Mouse (Mus musculus): ENCODE measurements around the gene Asgr1. TPM values are rescaled to one million over a fixed set of nuclear protein-coding genes. Genes with fewer than 3 reads are reported as not detected.
"Not testable (repeated sequence)": the region's sequence is repeated elsewhere in the genome, so short reads cannot be mapped to it uniquely, and the experiment has no call there.

The Asgr1 gene
- polyA plus RNA-seq, 1 experiment from 2014 or later = 0.27 TPM

- H3K9me3 ChIP-seq (replicated peaks); H3K27ac ChIP-seq (replicated peaks); H3K9ac ChIP-seq; H3K36me3 ChIP-seq; H3K4me2 ChIP-seq (replicated peaks); H3K4me1 ChIP-seq; H3K4me3 ChIP-seq (replicated peaks); ATAC-seq (ENCODE audit: insufficient number of reproducible peaks, low FRiP score, low TSS enrichment, low read depth); H3K27me3 ChIP-seq: not testable (repeated sequence)
- WGBS = 73% methylated on average over 3 of the region's 3 CpGs
Measured at GRCm38 (mm10) chr11:70070603-70071002, 16.7 kb downstream of the Asgr1 start.

- Histone ChIP-seq H3K4me3 (replicated peaks) (no peak overlapping the region), H3K4me2 (replicated peaks) (no peak overlapping the region), H3K9me3 (replicated peaks) (no peaks in the 10 kb centered on the region), H3K27ac (replicated peaks) (no peak overlapping the region), H3K9ac (no peak overlapping the region), H3K4me1 (no peaks in the 10 kb centered on the region), H3K36me3 (no peaks in the 10 kb centered on the region), H3K27me3 (no peaks in the 10 kb centered on the region)
- no peak for ATAC-seq (ENCODE audit: insufficient number of reproducible peaks, low FRiP score, low TSS enrichment, low read depth)
- WGBS = 38% methylated on average over 17 of the region's 17 CpGs
Measured at GRCm38 (mm10) chr11:70074379-70075071, 20.6 kb downstream of the Asgr1 start.

- no peak overlapping the region for H3K9ac ChIP-seq
- H3K27me3 ChIP-seq = no peaks in the 10 kb centered on the region
- no peak overlapping the region for H3K4me2 ChIP-seq (replicated peaks)
- no peaks in the 10 kb centered on the region for H3K4me1 ChIP-seq
- no peak overlapping the region for H3K4me3 ChIP-seq (replicated peaks)
- no peaks in the 10 kb centered on the region for H3K9me3 ChIP-seq (replicated peaks)
- H3K27ac ChIP-seq (replicated peaks) = no peak overlapping the region
- 87% methylated on average over 6 of the region's 6 CpGs for WGBS
- no peak for ATAC-seq (ENCODE audit: insufficient number of reproducible peaks, low FRiP score, low TSS enrichment, low read depth)
- H3K36me3 ChIP-seq = no peaks in the 10 kb centered on the region
Measured at GRCm38 (mm10) chr11:70075581-70075980, 21.7 kb downstream of the Asgr1 start.

- H3K36me3 ChIP-seq = no peaks in the 10 kb centered on the region
- no peak overlapping the region for H3K4me3 ChIP-seq (replicated peaks)
- WGBS = 39% methylated on average over 3 of the region's 3 CpGs
- no peak overlapping the region for H3K4me2 ChIP-seq (replicated peaks)
- H3K9ac ChIP-seq = no peak overlapping the region
- H3K9me3 ChIP-seq (replicated peaks) = no peaks in the 10 kb centered on the region
- no peaks in the 10 kb centered on the region for H3K27me3 ChIP-seq
- no peak overlapping the region for H3K27ac ChIP-seq (replicated peaks)
- no peaks in the 10 kb centered on the region for H3K4me1 ChIP-seq
- no peak for ATAC-seq (ENCODE audit: insufficient number of reproducible peaks, low FRiP score, low TSS enrichment, low read depth)
Measured at GRCm38 (mm10) chr11:70077441-70077840, 23.6 kb downstream of the Asgr1 start.

GRCm38 (mm10) chr11:70079175-70079574 is 25.3 kb downstream of the Asgr1 start:
- no peaks in the 10 kb centered on the region for H3K27me3 ChIP-seq
- no peak overlapping the region for H3K4me2 ChIP-seq (replicated peaks)
- no peaks in the 10 kb centered on the region for H3K36me3 ChIP-seq
- H3K27ac ChIP-seq (replicated peaks) = no peak overlapping the region
- H3K4me1 ChIP-seq = no peaks in the 10 kb centered on the region
- H3K4me3 ChIP-seq (replicated peaks) = no peak overlapping the region
- no peaks in the 10 kb centered on the region for H3K9me3 ChIP-seq (replicated peaks)
- WGBS = 61% methylated on average over 6 of the region's 6 CpGs
- ATAC-seq (ENCODE audit: insufficient number of reproducible peaks, low FRiP score, low TSS enrichment, low read depth) = no peak
- H3K9ac ChIP-seq = no peak overlapping the region

- no peaks in the 10 kb centered on the region for H3K4me1 ChIP-seq
- no peak overlapping the region for H3K4me3 ChIP-seq (replicated peaks)
- no peak for ATAC-seq (ENCODE audit: insufficient number of reproducible peaks, low FRiP score, low TSS enrichment, low read depth)
- H3K27ac ChIP-seq (replicated peaks) = no peak overlapping the region
- no peak overlapping the region for H3K9ac ChIP-seq
- no peaks in the 10 kb centered on the region for H3K36me3 ChIP-seq
- no peak overlapping the region for H3K4me2 ChIP-seq (replicated peaks)
- no peaks in the 10 kb centered on the region for H3K9me3 ChIP-seq (replicated peaks)
- 72% methylated on average over 7 of the region's 7 CpGs for WGBS
- H3K27me3 ChIP-seq = no peaks in the 10 kb centered on the region
Measured at GRCm38 (mm10) chr11:70079928-70080327, 26.0 kb downstream of the Asgr1 start.

GRCm38 (mm10) chr11:70080803-70081590 is 27.1 kb downstream of the Asgr1 start:
- no peak overlapping the region for H3K27ac ChIP-seq (replicated peaks)
- no peaks in the 10 kb centered on the region for H3K4me1 ChIP-seq
- 82% methylated on average over 15 of the region's 15 CpGs for WGBS
- no peak overlapping the region for H3K4me2 ChIP-seq (replicated peaks)
- H3K4me3 ChIP-seq (replicated peaks) = no peak overlapping the region
- no peaks in the 10 kb centered on the region for H3K27me3 ChIP-seq
- no peak overlapping the region for H3K9ac ChIP-seq
- H3K9me3 ChIP-seq (replicated peaks) = no peaks in the 10 kb centered on the region
- ATAC-seq (ENCODE audit: insufficient number of reproducible peaks, low FRiP score, low TSS enrichment, low read depth) = no peak
- H3K36me3 ChIP-seq = no peaks in the 10 kb centered on the region

- no peaks in the 10 kb centered on the region for H3K4me1 ChIP-seq
- H3K36me3 ChIP-seq = no peaks in the 10 kb centered on the region
- no peak overlapping the region for H3K4me2 ChIP-seq (replicated peaks)
- H3K4me3 ChIP-seq (replicated peaks) = no peak overlapping the region
- no peak overlapping the region for H3K27ac ChIP-seq (replicated peaks)
- 74% methylated on average over 8 of the region's 8 CpGs for WGBS
- H3K27me3 ChIP-seq = no peaks in the 10 kb centered on the region
- no peak for ATAC-seq (ENCODE audit: insufficient number of reproducible peaks, low FRiP score, low TSS enrichment, low read depth)
- no peak overlapping the region for H3K9ac ChIP-seq
- H3K9me3 ChIP-seq (replicated peaks) = no peaks in the 10 kb centered on the region
Measured at GRCm38 (mm10) chr11:70084563-70084962, 30.7 kb downstream of the Asgr1 start.

- Histone ChIP-seq H3K36me3 (no peaks in the 10 kb centered on the region), H3K27ac (replicated peaks) (no peak within 1 kb of the TSS), H3K9me3 (replicated peaks) (no peaks in the 10 kb centered on the region), H3K9ac (no peak within 1 kb of the TSS), H3K4me3 (replicated peaks) (no peak within 1 kb of the TSS), H3K27me3 (no peaks in the 10 kb centered on the region), H3K4me1 (no peaks in the 10 kb centered on the region), H3K4me2 (replicated peaks) (no peak within 1 kb of the TSS)
- ATAC-seq (ENCODE audit: insufficient number of reproducible peaks, low FRiP score, low TSS enrichment, low read depth) = no peak
- 71% methylated on average over 12 of the region's 12 CpGs for WGBS
Measured at GRCm38 (mm10) chr11:70091986-70092783, 38.3 kb downstream of the Asgr1 start, which contains the start of gene Asgr2. Gene Asgr2 (plus strand): TSS chr11:70092644.

- no peak overlapping the region for H3K27ac ChIP-seq (replicated peaks)
Measured at GRCm38 (mm10) chr11:70097396-70097795, 43.5 kb downstream of the Asgr1 start.

GRCm38 (mm10) chr11:70099102-70099501 is 45.2 kb downstream of the Asgr1 start:
- 83% methylated on average over 2 of the region's 2 CpGs for whole genome bisulfite sequencing
- Histone ChIP-seq H3K27ac (replicated peaks) (no peak overlapping the region), H3K4me3 (replicated peaks) (no peak overlapping the region), H3K9ac (no peak overlapping the region), H3K4me2 (replicated peaks) (no peak overlapping the region), H3K27me3 (no peaks in the 10 kb centered on the region), H3K36me3 (no peaks in the 10 kb centered on the region), H3K4me1 (no peaks in the 10 kb centered on the region), H3K9me3 (replicated peaks) (no peaks in the 10 kb centered on the region)
- ATAC-seq (ENCODE audit: insufficient number of reproducible peaks, low FRiP score, low TSS enrichment, low read depth) = no peak

More at GRCm38 (mm10) chr11:70097396-70097795, 43.5 kb downstream of the Asgr1 start:
- Histone ChIP-seq H3K4me1 (no peaks in the 10 kb centered on the region), H3K4me2 (replicated peaks) (no peak overlapping the region), H3K36me3 (no peaks in the 10 kb centered on the region), H3K4me3 (replicated peaks) (no peak overlapping the region), H3K27me3 (no peaks in the 10 kb centered on the region), H3K9me3 (replicated peaks) (no peaks in the 10 kb centered on the region), H3K9ac (no peak overlapping the region)
- ATAC-seq (ENCODE audit: insufficient number of reproducible peaks, low FRiP score, low TSS enrichment, low read depth) = no peak
- WGBS = 78% methylated on average over 11 of the region's 11 CpGs

All from embryonic facial prominence, embryonic 15.5 days (tissue).